Mouse (Mus musculus) CH12F3 (cell line): ENCODE data around the gene Kptn.

ENCODE experiments used
- in situ Hi-C: fragments of 300-500 bp; cut with MboI; formaldehyde crosslinking; loops from 2 replicates; pipeline ENCODE4 v1.14.3; 2020; ENCODE audit warnings: low sequenced_read_pairs

Kptn gene

GRCm38 (mm10) chr7:16117100-16117499 is 2.6 kb upstream of the Kptn start:
- in situ Hi-C loops, result no loop called here

DNA sequence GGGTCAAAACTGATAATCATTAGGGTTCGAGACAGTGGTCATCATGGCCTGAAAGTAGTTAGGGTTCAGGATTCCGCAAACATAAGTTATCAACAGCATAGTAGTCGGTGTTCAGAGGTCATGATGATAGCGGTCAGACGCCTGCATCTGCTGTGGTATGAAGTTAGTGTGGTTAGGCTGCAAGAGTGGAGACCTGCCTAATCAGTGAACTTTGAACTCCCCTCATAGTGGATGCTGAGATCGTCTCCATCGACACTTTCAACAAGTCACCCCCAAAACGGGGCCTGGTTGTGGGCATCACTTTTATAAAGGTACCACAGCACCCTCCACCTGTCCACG is 536 bp downstream of the Kptn start:
- in situ Hi-C loops, result no loop called here

GRCm38 (mm10) chr7:16125829-16126228 is 6.1 kb downstream of the Kptn start:
- in situ Hi-C loops, result no loop called here

DNA sequence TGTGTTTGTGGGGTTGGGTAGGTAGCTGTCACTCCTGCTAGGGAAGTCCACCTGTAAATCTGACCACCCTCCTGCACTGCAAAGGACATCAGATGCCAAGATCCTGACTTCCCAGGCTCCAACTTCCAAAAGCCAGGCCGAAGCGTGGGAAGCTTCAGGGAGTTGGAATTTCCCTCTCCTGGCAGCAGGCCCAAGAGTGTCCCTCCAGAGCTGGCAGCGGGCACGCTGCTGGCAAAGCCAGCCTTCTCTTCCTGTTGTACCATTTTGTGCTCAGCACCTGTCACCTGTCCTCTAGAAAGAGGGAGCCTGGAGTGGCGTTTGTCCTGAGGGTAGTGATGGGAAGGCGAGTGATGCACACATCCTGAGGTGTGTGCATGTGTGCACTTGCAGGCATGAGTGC is 8.6 kb downstream of the Kptn start:
- in situ Hi-C loops, result no loop called here

DNA sequence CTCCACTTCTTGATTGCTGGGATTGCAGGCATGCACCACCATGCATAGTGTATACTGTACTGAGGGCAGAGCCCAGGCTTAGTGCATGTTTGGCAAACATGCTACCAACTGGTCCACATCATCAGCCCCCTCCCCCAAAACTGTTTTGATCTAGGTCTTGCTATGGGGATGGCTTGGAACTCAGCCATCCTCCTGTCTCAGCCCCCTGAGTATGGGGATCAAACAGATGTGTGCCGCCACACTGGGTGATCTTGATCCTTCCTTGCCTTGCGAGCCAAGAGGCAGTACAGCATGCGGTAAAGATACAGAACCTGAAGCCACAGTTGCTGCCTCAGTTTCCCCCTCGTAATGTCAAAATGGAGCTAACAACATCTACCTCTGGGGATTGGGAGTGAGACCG is 9.2 kb downstream of the Kptn start:
- in situ Hi-C loops, result no loop called here

GRCm38 (mm10) chr7:16129421-16129845 is 9.7 kb downstream of the Kptn start, which contains the start of gene Slc8a2:
Gene Slc8a2 (plus strand): TSS chr7:16129826.
- in situ Hi-C loops, result no loop called here

DNA sequence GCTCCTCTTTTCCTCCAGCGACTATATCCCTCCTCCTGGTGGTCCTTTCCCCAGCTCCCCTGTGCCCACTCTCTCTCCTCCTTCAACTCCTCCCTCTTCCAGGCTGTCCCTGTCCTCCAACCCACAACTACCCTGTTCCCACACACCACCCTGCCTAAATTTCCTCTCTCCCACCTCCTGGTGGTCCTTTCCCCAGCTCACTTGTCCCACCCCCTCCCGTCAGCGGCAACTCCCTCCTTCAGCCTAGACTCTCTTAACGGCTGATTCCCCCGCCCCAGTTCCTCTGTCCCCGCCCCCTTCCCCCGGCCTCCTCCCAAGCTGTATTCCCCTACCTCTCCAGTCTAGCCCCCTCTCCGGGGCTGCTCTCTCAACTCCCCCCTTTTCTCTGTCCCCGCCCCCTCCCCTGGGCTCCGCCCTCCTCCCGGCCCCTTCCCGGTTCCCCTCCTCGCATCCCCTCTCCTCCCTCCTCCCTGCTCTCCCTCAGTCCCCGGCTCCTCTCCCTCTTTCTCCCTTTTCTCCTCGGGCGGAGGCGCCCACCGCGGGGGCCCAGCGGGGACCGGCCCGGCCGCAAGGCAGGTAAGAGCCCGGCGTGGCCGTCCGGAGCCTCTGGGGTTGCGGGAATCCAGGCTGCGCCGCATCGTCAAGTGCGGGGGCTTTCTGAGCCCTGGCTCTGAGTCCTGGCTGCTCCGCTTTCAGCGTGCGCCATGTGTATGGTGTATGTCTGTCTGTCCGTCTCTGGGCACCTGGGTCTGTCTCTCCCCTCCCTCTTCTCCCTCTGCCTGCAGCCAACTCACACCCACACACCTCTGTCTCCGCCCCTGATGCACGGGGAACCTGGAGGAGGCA is 10.4 kb downstream of the Kptn start:
- in situ Hi-C loops, result no loop called here

DNA sequence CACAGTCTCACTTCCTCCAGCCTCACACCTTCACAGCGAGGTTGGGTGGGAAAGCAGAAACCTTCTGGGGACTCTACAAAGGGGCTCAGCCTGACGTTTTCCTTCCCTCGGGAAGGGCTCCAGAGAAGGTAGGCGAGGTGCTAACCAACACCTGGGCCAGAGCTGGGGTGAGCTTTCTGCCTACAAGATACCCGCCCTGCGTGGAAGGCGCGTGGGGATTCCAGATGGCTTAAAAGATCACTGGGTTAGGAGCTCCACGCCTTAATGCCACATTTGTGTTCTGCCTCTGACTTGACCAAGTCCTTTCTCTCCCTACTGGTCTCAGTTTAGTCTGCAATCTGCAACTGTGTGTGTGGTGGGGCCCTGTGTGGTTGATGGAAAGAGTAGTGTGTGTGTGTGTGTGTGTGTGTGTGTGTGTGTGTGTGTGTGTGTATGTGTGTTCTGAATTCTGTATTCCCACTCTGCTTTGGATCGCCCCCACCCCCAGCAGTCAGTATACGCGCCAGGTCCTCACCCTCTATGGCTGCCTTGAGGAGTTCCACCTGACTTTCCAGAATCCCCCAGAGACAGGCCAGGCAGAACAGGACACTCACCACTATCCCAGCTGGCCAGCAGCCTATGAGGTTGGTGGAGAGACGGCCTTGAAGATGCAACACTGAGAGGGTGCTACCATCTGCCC is 11.4 kb downstream of the Kptn start:
- in situ Hi-C loops, result no loop called here

GRCm38 (mm10) chr7:16132161-16132581 is 12.5 kb downstream of the Kptn start:
- in situ Hi-C loops, result no loop called here

DNA sequence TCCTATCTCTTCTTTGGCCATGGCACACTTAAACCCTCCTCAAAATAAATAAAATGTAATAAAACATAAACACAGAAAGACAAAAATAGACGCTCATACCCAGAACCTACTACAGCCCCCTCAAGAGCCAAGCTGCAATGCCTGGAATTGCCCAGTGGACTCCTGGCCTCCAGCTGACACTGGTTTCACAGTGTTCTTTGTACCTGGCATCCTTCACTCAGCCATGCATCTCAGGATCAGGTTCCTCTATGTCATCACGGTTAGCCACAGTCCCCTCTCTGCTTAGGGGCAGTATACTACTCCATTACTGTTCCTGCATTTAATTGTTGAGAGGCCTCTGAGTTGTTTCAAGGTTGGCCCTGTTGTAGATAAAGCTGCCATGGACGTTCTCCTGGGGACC is 13.2 kb downstream of the Kptn start:
- in situ Hi-C loops, result no loop called here

DNA sequence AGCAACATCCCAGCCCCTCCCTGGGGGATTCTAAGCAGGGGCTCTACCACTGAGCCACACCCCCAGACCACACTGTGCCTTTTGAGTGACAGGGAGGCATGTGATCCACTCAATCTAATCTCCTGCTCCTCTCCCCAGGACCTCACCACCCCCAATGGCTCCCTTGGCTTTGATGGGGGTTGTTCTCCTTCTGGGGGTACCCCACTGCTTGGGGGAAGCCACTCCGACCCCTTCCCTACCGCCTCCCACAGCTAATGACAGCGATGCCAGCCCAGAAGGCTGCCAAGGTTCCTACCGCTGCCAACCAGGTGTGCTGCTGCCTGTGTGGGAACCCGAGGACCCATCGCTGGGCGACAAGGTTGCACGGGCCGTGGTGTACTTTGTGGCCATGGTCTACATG is 14.0 kb downstream of the Kptn start:
- in situ Hi-C loops, result no loop called here

DNA sequence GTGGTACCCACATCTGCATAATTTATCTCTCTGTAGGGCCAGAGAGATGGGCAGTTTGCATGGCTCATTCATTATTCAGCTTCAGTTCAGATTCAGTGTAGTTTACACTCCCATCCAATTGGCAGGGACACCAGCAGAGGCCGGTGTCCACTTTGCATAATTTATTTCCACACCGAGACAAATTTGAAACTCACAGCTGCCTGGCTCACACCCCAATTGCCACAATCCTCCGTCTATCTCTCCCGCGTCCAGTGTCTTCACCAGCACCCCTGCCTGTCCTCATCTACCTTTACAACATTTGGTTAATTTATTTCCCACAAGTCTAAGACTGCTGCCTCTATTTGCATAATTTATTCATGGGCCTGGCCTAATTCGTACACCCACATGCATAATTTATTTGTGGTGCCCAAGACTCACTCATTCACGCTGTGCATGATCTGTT is 15.3 kb downstream of the Kptn start:
- in situ Hi-C loops, result no loop called here

- in situ Hi-C loops, result no loop called here
These were observed 27.1 kb downstream of the Kptn start for GRCm38 (mm10) chr7:16146489-16147410.

DNA sequence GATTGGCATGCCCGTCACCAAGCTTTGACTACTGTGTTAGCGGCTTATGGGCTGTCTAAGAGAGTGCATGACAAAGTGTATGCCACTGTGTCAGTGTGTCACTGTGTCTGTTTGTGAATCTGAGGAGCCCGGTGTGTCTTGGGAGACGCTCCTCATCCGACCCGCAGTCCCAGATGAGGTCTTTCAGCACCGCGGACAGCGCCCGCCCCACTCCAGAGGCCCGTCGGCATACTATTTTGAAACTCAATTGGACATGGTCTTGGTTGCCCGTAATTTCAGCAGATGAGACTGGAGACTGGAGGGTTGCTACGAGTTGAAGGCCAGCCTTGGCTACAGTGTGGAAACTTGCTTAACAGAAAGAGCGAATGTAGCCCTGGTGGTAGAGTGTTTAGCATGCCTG is 27.9 kb downstream of the Kptn start:
- in situ Hi-C loops, result no loop called here

GRCm38 (mm10) chr7:16149241-16149640 is 29.5 kb downstream of the Kptn start:
- in situ Hi-C loops, result no loop called here

- in situ Hi-C loops, result no loop called here
These were observed 30.8 kb downstream of the Kptn start for GRCm38 (mm10) chr7:16150191-16151145.

DNA sequence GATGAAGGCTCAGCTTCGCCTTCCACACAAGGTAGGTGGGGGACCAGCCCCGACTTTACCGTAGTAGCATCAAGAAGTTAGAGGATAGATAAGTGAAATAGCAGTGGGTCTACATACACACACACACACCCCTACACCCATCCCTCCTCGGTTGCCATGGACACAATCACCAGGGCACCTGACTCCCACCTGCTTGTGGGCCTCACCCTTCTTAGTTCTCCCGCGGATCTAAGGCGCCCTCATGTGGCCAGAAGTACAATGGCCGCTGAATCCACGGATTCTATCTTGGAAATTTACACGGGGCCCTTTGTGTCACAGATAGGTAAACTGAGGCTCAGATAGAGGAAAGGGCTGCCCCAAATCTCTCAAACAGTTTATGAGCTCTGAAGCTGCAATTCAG is 33.8 kb downstream of the Kptn start:
- in situ Hi-C loops, result no loop called here

- in situ Hi-C loops, result no loop called here
These were observed 35.6 kb downstream of the Kptn start for GRCm38 (mm10) chr7:16155132-16155872.

DNA sequence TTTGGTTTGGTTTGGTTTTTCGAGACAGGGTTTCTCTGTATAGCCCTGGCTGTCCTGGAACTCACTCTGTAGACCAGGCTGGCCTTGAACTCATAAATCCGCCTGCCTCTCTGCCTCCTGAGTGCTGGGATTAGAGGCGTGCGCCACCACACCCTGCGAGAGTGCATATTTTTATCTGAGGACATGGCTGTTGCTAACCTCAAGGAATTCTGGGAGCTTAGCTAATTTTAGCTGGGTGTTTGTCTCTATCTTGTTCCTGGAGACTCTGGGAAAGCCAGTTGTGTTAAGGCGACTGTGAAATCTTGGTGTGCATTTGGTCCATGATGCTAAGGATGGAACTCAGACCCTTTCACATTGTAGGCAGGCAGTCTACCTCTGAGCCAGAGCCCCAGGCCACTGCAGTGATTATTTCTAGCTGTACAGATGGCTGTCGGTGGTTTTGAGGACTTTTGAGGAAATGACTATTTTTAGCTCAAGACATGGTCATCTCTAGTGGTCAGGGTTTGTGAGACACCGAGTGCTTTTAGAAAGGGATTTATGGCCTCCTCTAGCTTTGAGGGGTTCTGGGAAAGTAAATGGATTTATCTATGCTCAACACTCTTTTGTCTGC is 36.5 kb downstream of the Kptn start:
- in situ Hi-C loops, result no loop called here
